Mouse (Mus musculus): Measurements from ENCODE around the gene Ercc6l. TPM values are rescaled to one million over a fixed set of nuclear protein-coding genes. Genes with fewer than 3 reads are reported as not detected.
"Not testable (repeated sequence)": the region's sequence is repeated elsewhere in the genome, so short reads cannot be mapped to it uniquely, and the experiment has no call there.

Ercc6l gene
- total RNA-seq, 2 experiments from 2014 or later = 0.13 to 0.17 TPM

- not testable (repeated sequence) for DNase-seq
Observed at GRCm38 (mm10) chrX:102109349-102109748, 47.5 kb downstream of the Ercc6l start.

GRCm38 (mm10) chrX:102103830-102104229 lies 53.1 kb downstream of the Ercc6l start:
- not testable (repeated sequence) for DNase-seq

GRCm38 (mm10) chrX:102101886-102102285 lies 55.0 kb downstream of the Ercc6l start:
- no peak for DNase-seq

DNA sequence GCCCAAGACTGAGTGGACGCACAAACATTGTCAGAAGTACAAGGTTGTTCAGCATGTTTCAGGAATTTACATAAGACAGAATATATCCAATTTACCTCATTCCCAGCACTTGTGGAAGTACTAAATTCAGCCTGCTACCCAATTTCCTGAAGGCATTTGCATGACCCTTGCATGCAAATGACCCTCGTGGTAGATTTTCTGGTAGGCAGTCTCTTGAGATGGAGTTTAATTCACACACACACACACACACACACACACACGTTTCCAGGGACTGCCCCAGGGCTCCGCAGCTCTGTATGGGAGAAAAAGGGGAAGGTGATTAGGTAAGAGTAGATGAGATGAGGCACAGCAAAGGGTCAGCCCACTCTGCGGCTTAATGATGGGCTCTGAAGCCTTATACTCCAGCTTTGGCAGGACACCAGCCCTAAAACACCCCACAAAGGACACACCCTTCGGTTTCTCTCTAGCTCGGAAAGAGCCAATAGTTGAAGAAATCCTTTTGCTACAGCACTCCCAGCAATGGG lies 62.4 kb downstream of the Ercc6l start:
- no peak for DNase-seq

Other genes with a start within 250 kb of the Ercc6l start
- 10 to 100 TPM in 1 of 2 experiments, 1 to 10 TPM in 1; 10.0 to 12.1 TPM for gene Rtl5, start 85.8 kb downstream of the Ercc6l start, total RNA-seq (2021)
- gene Pin4, start 37.6 kb downstream of the Ercc6l start, total RNA-seq (2021) = 10 to 100 TPM; 33.5 to 35.8 TPM
- gene Rps4x, start 32.3 kb upstream of the Ercc6l start, total RNA-seq (2021) = 100 to 1,000 TPM; 475 to 493 TPM
- 1 to 10 TPM; 1.1 to 2.0 TPM for gene Cited1, start 95.1 kb upstream of the Ercc6l start, total RNA-seq (2021)

Data from layer of hippocampus, postnatal 36 days (tissue).